Comparison of ENCODE assay signal across 20 mouse cellular contexts in genomic region chr7:116202033-116202681, GRCm38 (mm10).
A peak's percentile ranks its signal among the peaks of the same experiment; 100 is the strongest.
DNase-seq lines count a peak whose midpoint lies in the region; ATAC-seq and TF ChIP-seq lines count a peak whose summit lies in the region.
"Had no signal": no experiment of that assay in that cellular context is flagged by ENCODE, and none has a peak within 500 bp of the region (broad histone marks: within the 10 kb centered on the region; RNA-seq: fewer than 3 reads in every experiment).

No protein-coding gene starts in this region.

- no peaks in the 10 kb centered on the region for H3K27me3 ChIP-seq in heart, embryonic 15.5 days
- no peaks in the 10 kb centered on the region for H3K27me3 ChIP-seq in Patski
- no peaks in the 10 kb centered on the region for H3K27me3 ChIP-seq in hindbrain, embryonic 11.5 days (ENCODE audit: control insufficient read depth, insufficient read depth, low read length)
- H3K27me3 ChIP-seq: embryonic facial prominence, embryonic 13.5 days; limb, embryonic 13.5 days had no signal

- in situ Hi-C loops in Patski (cut with MboI; ENCODE audit: low pct_unique_long_range_greater_than_20kb), result no loop called here

- no peaks in the 10 kb centered on the region for H3K36me3 ChIP-seq in heart, embryonic 15.5 days
- no peaks in the 10 kb centered on the region for H3K36me3 ChIP-seq in hindbrain, embryonic 11.5 days (ENCODE audit: control insufficient read depth, insufficient read depth, low read length)
- H3K36me3 ChIP-seq: embryonic facial prominence, embryonic 13.5 days; limb, embryonic 13.5 days; midbrain, embryonic 10.5 days had no signal

- no peak overlapping the region for H3K9ac ChIP-seq in heart, embryonic 15.5 days
- H3K9ac ChIP-seq in hindbrain, embryonic 11.5 days (ENCODE audit: low read depth, low read length), result no peak overlapping the region
- H3K9ac ChIP-seq: embryonic facial prominence, embryonic 13.5 days; forebrain, postnatal 0 days; hindbrain, embryonic 14.5 days; limb, embryonic 13.5 days; liver, embryonic 14.5 days had no signal

- no peak for TF ChIP-seq CTCF in Patski (IDR thresholded peaks at IDR 0.05)

- H3K9me3 ChIP-seq in heart, embryonic 15.5 days (replicated peaks), result no peaks in the 10 kb centered on the region
- no peaks in the 10 kb centered on the region for H3K9me3 ChIP-seq in hindbrain, embryonic 11.5 days (ENCODE audit: control insufficient read depth, low read length)
- H3K9me3 ChIP-seq: embryonic facial prominence, embryonic 13.5 days; limb, embryonic 13.5 days; midbrain, embryonic 10.5 days had no signal

- CTCF ChIA-PET in Patski (lab: Charles Lee), result interaction anchor here (1.5 kb wide), 2 partner anchors 20 kb away, joined by 3 to 4 read pairs; no protein-coding TSS in a partner anchor

- no peak for ATAC-seq in heart, embryonic 15.5 days (replicated peaks; ENCODE audit: insufficient number of reproducible peaks, insufficient read depth, low FRiP score, low read depth)
- ATAC-seq in Patski, result peak; percentile 12
- no peak for ATAC-seq in hindbrain, embryonic 11.5 days (ENCODE audit: low FRiP score)
- ATAC-seq: forebrain, postnatal 0 days had no signal

- H3K4me3 ChIP-seq in heart, embryonic 15.5 days, result no peak overlapping the region
- H3K4me3 ChIP-seq in hindbrain, embryonic 11.5 days (ENCODE audit: low read depth, low read length), result no peak overlapping the region
- H3K4me3 ChIP-seq: embryonic facial prominence, embryonic 13.5 days; limb, embryonic 13.5 days; midbrain, embryonic 10.5 days had no signal

- POLR2A ChIA-PET in Patski (lab: Charles Lee), result no interaction called here

- 61% methylated on average over 10 of the region's 10 CpGs for WGBS in heart, embryonic 15.5 days
- WGBS in hindbrain, embryonic 11.5 days, result 75% methylated on average over 10 of the region's 10 CpGs

- H3K4me1 ChIP-seq in heart, embryonic 15.5 days (replicated peaks), result peaks cover 74% of the 10 kb centered on the region
- H3K4me1 ChIP-seq in hindbrain, embryonic 11.5 days (replicated peaks; ENCODE audit: control insufficient read depth, insufficient read depth, low read length), result no peaks in the 10 kb centered on the region

- no peak overlapping the region for H3K4me2 ChIP-seq in heart, embryonic 15.5 days
- H3K4me2 ChIP-seq in hindbrain, embryonic 11.5 days (replicated peaks; ENCODE audit: low read depth, low read length), result no peak overlapping the region
- H3K4me2 ChIP-seq: embryonic facial prominence, embryonic 13.5 days; hindbrain, embryonic 14.5 days; limb, embryonic 13.5 days had no signal

- peak overlapping the region; percentile 22; the same call in 1 of the 2 replicates for H3K27ac ChIP-seq in heart, embryonic 15.5 days
- no peak overlapping the region for H3K27ac ChIP-seq in hindbrain, embryonic 11.5 days (ENCODE audit: low read depth, low read length)
- H3K27ac ChIP-seq: embryonic facial prominence, embryonic 13.5 days; hindbrain, embryonic 14.5 days; limb, embryonic 13.5 days; liver, embryonic 14.5 days; macrophage; midbrain, embryonic 10.5 days had no signal

- intact Hi-C loops in heart, postnatal 25 days (cut with DNase I), result no loop called here

- no peak for DNase-seq in heart, postnatal 25 days (ENCODE audit: low spot score)
- DNase-seq in 3134 (ENCODE audit: extremely low read depth, insufficient read length, low spot score) (peak; percentile 62), Patski (ENCODE audit: low read depth, low spot score) (no peak)
- DNase-seq in retina, embryonic 14.5 days (ENCODE audit: low spot score), result peak; percentile 29
- DNase-seq in ovary, postnatal 10 days (ENCODE audit: low spot score), result no peak
- no peak for DNase-seq in hindbrain, embryonic 11.5 days (ENCODE audit: low spot score)
- no peak for DNase-seq in cerebellum, adult 11-12 months
- DNase-seq: adrenal gland, adult 8-10 months; forebrain, postnatal 0 days; heart, postnatal 10 days; kidney, adult 11 months; spleen, adult 18-20 months; thymus, postnatal 36 days had no signal

Comparison
In these comparisons a context has a peak if more than half of its experiments do, and no peak if none do; other contexts are left out.
1. DNase-seq: peak in 3134 (single experiment) and retina, embryonic 14.5 days (single experiment); none in heart, postnatal 25 days (single experiment), Patski (single experiment), ovary, postnatal 10 days (single experiment), hindbrain, embryonic 11.5 days (single experiment) and cerebellum, adult 11-12 months (single experiment).